ENCODE assay signal across 21 mouse cellular contexts in genomic region chr3:153018051-153018450, GRCm38 (mm10). TPM values are rescaled to one million over a fixed set of nuclear protein-coding genes. Genes with fewer than 3 reads are reported as not detected.
DNase-seq lines count a peak whose midpoint lies in the region; ATAC-seq lines count a peak whose summit lies in the region.
"Had no signal": no experiment of that assay in that cellular context is flagged by ENCODE, and none has a peak within 500 bp of the region (broad histone marks: within the 10 kb centered on the region; RNA-seq: fewer than 3 reads in every experiment).

No protein-coding gene starts in this region.

- ATAC-seq in cerebellum, adult (ENCODE audit: insufficient number of reproducible peaks, low FRiP score, low TSS enrichment) = no peak
- peak; percentile 69; the same call in 1 of the 2 replicates for ATAC-seq in hindbrain, embryonic 15.5 days (ENCODE audit: low FRiP score, low read depth)
- ATAC-seq in lung, embryonic 15.5 days (ENCODE audit: borderline replicate concordance, extremely low read depth, low FRiP score, low TSS enrichment) = peak; percentile 73; the same call in 1 of the 2 replicates
- ATAC-seq: CD4-positive, CD25-positive, alpha-beta regulatory T cell, adult 4 months; liver, postnatal 0 days had no signal

- no peak overlapping the region for H3K27ac ChIP-seq in hindbrain, embryonic 15.5 days (replicated peaks)
- no peak overlapping the region for H3K27ac ChIP-seq in hindbrain, embryonic 10.5 days
- H3K27ac ChIP-seq in lung, embryonic 15.5 days = no peak overlapping the region
- H3K27ac ChIP-seq: heart, adult 2 months; left cerebral cortex, adult 2 months; limb, embryonic 10.5 days had no signal

- H3K4me3 ChIP-seq in hindbrain, embryonic 15.5 days = no peak overlapping the region
- no peak overlapping the region for H3K4me3 ChIP-seq in hindbrain, embryonic 10.5 days
- H3K4me3 ChIP-seq in lung, embryonic 15.5 days = no peak overlapping the region
- H3K4me3 ChIP-seq: heart, adult 2 months; left cerebral cortex, adult 2 months; limb, embryonic 10.5 days had no signal

- peak; percentile 53 to 64 for DNase-seq in cerebellum, postnatal 14 days
- DNase-seq in hindbrain, embryonic 10.5 days (ENCODE audit: low spot score) = no peak
- no peak for DNase-seq in lung, postnatal 25 days (ENCODE audit: low spot score)
- peak; percentile 92 for DNase-seq in Muller cell, postnatal 12 days (ENCODE audit: inconsistent ontology term)
- no peak for DNase-seq in kidney, adult 8-10 months
- DNase-seq: adrenal gland, postnatal 14 days; cerebellum, adult 11-12 months; gastrocnemius, postnatal 14 days; heart, adult 2 months; heart, postnatal 36 days; kidney, adult 11 months; kidney, postnatal 10 days; liver, postnatal 0 days; right cerebral cortex, adult 18-20 months had no signal

- H3K9ac ChIP-seq in hindbrain, embryonic 15.5 days = no peak overlapping the region
- H3K9ac ChIP-seq in lung, embryonic 15.5 days = no peak overlapping the region
- H3K9ac ChIP-seq: liver, postnatal 0 days had no signal

- H3K27me3 ChIP-seq in hindbrain, embryonic 15.5 days = no peaks in the 10 kb centered on the region
- H3K27me3 ChIP-seq in hindbrain, embryonic 10.5 days (ENCODE audit: insufficient read depth, poor library complexity, severe bottlenecking) = no peaks in the 10 kb centered on the region
- no peaks in the 10 kb centered on the region for H3K27me3 ChIP-seq in lung, embryonic 15.5 days

- no peaks in the 10 kb centered on the region for H3K9me3 ChIP-seq in hindbrain, embryonic 15.5 days
- H3K9me3 ChIP-seq in hindbrain, embryonic 10.5 days = no peaks in the 10 kb centered on the region
- H3K9me3 ChIP-seq in lung, embryonic 15.5 days = no peaks in the 10 kb centered on the region
- H3K9me3 ChIP-seq: limb, embryonic 10.5 days had no signal

- no peaks in the 10 kb centered on the region for H3K4me1 ChIP-seq in hindbrain, embryonic 15.5 days (replicated peaks)
- no peaks in the 10 kb centered on the region for H3K4me1 ChIP-seq in hindbrain, embryonic 10.5 days (replicated peaks)
- peaks cover 6% of the 10 kb centered on the region for H3K4me1 ChIP-seq in lung, embryonic 15.5 days
- H3K4me1 ChIP-seq: limb, embryonic 10.5 days had no signal

- 50% methylated on average over 10 of the region's 10 CpGs for WGBS in hindbrain, embryonic 15.5 days
- WGBS in hindbrain, embryonic 10.5 days = 82% methylated on average over 10 of the region's 10 CpGs
- WGBS in lung, embryonic 15.5 days = 54% methylated on average over 10 of the region's 10 CpGs

- H3K4me2 ChIP-seq in hindbrain, embryonic 15.5 days = peak overlapping the region; percentile 1; the same call in 1 of the 2 replicates
- no peak overlapping the region; the same call in 1 of the 2 replicates for H3K4me2 ChIP-seq in lung, embryonic 15.5 days

- no peaks in the 10 kb centered on the region for H3K36me3 ChIP-seq in hindbrain, embryonic 15.5 days
- H3K36me3 ChIP-seq in hindbrain, embryonic 10.5 days = no peaks in the 10 kb centered on the region
- no peaks in the 10 kb centered on the region for H3K36me3 ChIP-seq in lung, embryonic 15.5 days
- H3K36me3 ChIP-seq: limb, embryonic 10.5 days had no signal

RNA-seq across cellular contexts. Expression of gene St6galnac5, which starts 36.0 kb away (rescaled TPM):
- 19.3 and 20.2 TPM in 2 replicates for polyA plus RNA-seq in hindbrain, embryonic 15.5 days (2015; fragmentation: Nextera tagmentation; extraction: Ambion mirVana)
- 2.4 and 3.9 TPM in 2 replicates for polyA plus RNA-seq in hindbrain, embryonic 10.5 days (2016; fragmentation: Nextera tagmentation; extraction: Ambion mirVana)
- 0.55 and 0.61 TPM in 2 replicates for polyA plus RNA-seq in lung, embryonic 15.5 days (2015; fragmentation: Nextera tagmentation; extraction: Ambion mirVana)
- polyA plus RNA-seq: CD4-positive, CD25-positive, alpha-beta regulatory T cell, adult 4 months; liver, adult 2 months had no signal

Comparison
In these comparisons a context has a peak if more than half of its experiments do, and no peak if none do; other contexts are left out.
1. DNase-seq: peak in cerebellum, postnatal 14 days (2 of 2) and Muller cell, postnatal 12 days (single experiment); none in hindbrain, embryonic 10.5 days (single experiment), lung, postnatal 25 days (single experiment) and kidney, adult 8-10 months (0 of 2).